Mouse (Mus musculus) bone marrow macrophage, adult 2 months (primary cell): ENCODE results near the gene Clybl.

Experiments used
- CTCF ChIP-seq: IDR thresholded peaks from 2 replicates; pipeline ENCODE4 v1.5.1; 2012; ENCODE audit warnings: low read depth, mild to moderate bottlenecking, low read length, moderate library complexity
- POLR2A ChIP-seq: IDR thresholded peaks from 2 replicates; pipeline ENCODE4 v1.6.1; 2012; ENCODE audit warnings: mild to moderate bottlenecking, low read depth, low read length, borderline replicate concordance

- TF ChIP-seq POLR2A, result no peak
- TF ChIP-seq CTCF, result no peak
Observed at GRCm38 (mm10) chr14:122371979-122372378, 190.5 kb downstream of the Clybl start.
